Mouse (Mus musculus) CH12.LX (cell line): ENCODE measurements at regions not wholly inside any gene's neighbourhood (a gene's known extent, or its start where the extent isn't known, plus 50 kb on each side); places are given as distances from the start of the nearest gene placed in this dataset.

Experiments used
- DNase-seq: peaks from one replicate; pipeline ENCODE4 v3.0.0-alpha.2; 2013; ENCODE audit errors: extremely low read depth
- H3K27ac ChIP-seq: 2 replicates; pipeline ENCODE4 v1.5.1; 2012; ENCODE audit warnings: low read depth, mild to moderate bottlenecking, control low read depth, moderate library complexity; ENCODE audit not compliant: insufficient read depth
- H3K27me3 ChIP-seq: replicated peaks from 2 replicates; pipeline ENCODE3; 2012; ENCODE audit warnings: inconsistent platforms
- H3K36me3 ChIP-seq, 2 experiments: replicated peaks in 1 of 2; 2 replicates each; pipeline versions ENCODE3 to v1.6.1; 2012; ENCODE audit warnings: inconsistent platforms in 1 of 2, low read length in 1 of 2, mild to moderate bottlenecking in 1 of 2, mixed read lengths in 1 of 2, moderate library complexity in 1 of 2; ENCODE audit not compliant: control insufficient read depth in 1 of 2, insufficient read depth in 1 of 2
- H3K4me1 ChIP-seq, 2 experiments: 2 replicates each; pipeline ENCODE4 v1.6.1; 2012; ENCODE audit warnings: inconsistent platforms in 1 of 2, moderate library complexity in 1 of 2; ENCODE audit not compliant: insufficient read depth in 2 of 2, control insufficient read depth in 1 of 2
- H3K4me2 ChIP-seq: 2 replicates; pipeline ENCODE4 v1.6.1; 2012; ENCODE audit warnings: low read depth, mild to moderate bottlenecking, control low read depth; ENCODE audit not compliant: poor library complexity, insufficient read depth, severe bottlenecking
- H3K4me3 ChIP-seq, 3 experiments: fragments of 150-350 bp in 1 of 3; sonication (generic) in 1 of 3; replicated peaks in 1 of 3; 2 replicates each; pipeline versions ENCODE3 to v1.5.1; 2011 to 2012; ENCODE audit warnings: low read depth in 2 of 3, low read length in 2 of 3, mild to moderate bottlenecking in 2 of 3, moderate library complexity in 2 of 3, control low read depth in 1 of 3, improper control_type of control experiment in 1 of 3, inconsistent platforms in 1 of 3, mixed read lengths in 1 of 3; ENCODE audit not compliant: poor library complexity in 1 of 3
- H3K79me2 ChIP-seq: replicated peaks from 2 replicates; pipeline ENCODE4 v1.6.1; 2012; ENCODE audit warnings: mild to moderate bottlenecking, moderate library complexity; ENCODE audit not compliant: control insufficient read depth, poor library complexity, insufficient read depth, severe bottlenecking; ENCODE audit errors: extremely low read depth
- H3K9ac ChIP-seq: 2 replicates; pipeline ENCODE4 v1.6.1; 2012; ENCODE audit warnings: low read depth, mild to moderate bottlenecking, control low read depth, moderate library complexity; ENCODE audit not compliant: insufficient read depth
- H3K9me3 ChIP-seq: replicated peaks from 2 replicates; pipeline ENCODE3; 2012; ENCODE audit warnings: low read length, inconsistent platforms, mixed read lengths
- CHD2 ChIP-seq: IDR thresholded peaks from 2 replicates; pipeline ENCODE4 v1.6.1; 2011; ENCODE audit warnings: low read length, improper control_type of control experiment
- CTCF ChIP-seq, 2 experiments: IDR thresholded peaks in 1 of 2; conservative IDR thresholded peaks in 1 of 2; 2 replicates each; pipeline ENCODE4 v1.5.1; 2011 to 2012; ENCODE audit warnings: low read depth in 2 of 2, low read length in 2 of 2, improper control_type of control experiment in 1 of 2, inconsistent platforms in 1 of 2, mild to moderate bottlenecking in 1 of 2, moderate library complexity in 1 of 2
- E2F4 ChIP-seq: IDR thresholded peaks from 2 replicates; pipeline ENCODE4 v1.6.1; 2011; ENCODE audit warnings: low read depth, low read length, improper control_type of control experiment; ENCODE audit not compliant: insufficient replicate concordance
- EP300 ChIP-seq: IDR thresholded peaks from 2 replicates; pipeline ENCODE4 v1.6.1; 2011; ENCODE audit warnings: low read length, improper control_type of control experiment
- HCFC1 ChIP-seq: IDR thresholded peaks from 2 replicates; pipeline ENCODE4 v1.6.1; 2012; ENCODE audit warnings: low read depth, mild to moderate bottlenecking, inconsistent platforms, low read length, improper control_type of control experiment
- MAFK ChIP-seq: IDR thresholded peaks from 2 replicates; pipeline ENCODE4 v1.6.1; 2011; ENCODE audit warnings: low read length, improper control_type of control experiment; ENCODE audit not compliant: insufficient replicate concordance
- MAX ChIP-seq: IDR thresholded peaks from 2 replicates; pipeline ENCODE4 v1.6.1; 2011; ENCODE audit warnings: low read length, improper control_type of control experiment
- MEF2A ChIP-seq: IDR thresholded peaks from 2 replicates; pipeline ENCODE4 v1.6.1; 2014; ENCODE audit warnings: low read depth, mild to moderate bottlenecking, inconsistent platforms, low read length, improper control_type of control experiment, borderline replicate concordance
- MXI1 ChIP-seq: IDR thresholded peaks from 2 replicates; pipeline ENCODE4 v1.6.1; 2011; ENCODE audit warnings: mild to moderate bottlenecking, low read depth, low read length, improper control_type of control experiment
- NELFE ChIP-seq: IDR thresholded peaks from 2 replicates; pipeline ENCODE4 v1.6.1; 2011; ENCODE audit warnings: low read depth, low read length, improper control_type of control experiment
- PAX5 ChIP-seq: IDR thresholded peaks from 2 replicates; pipeline ENCODE4 v1.6.1; 2012; ENCODE audit warnings: low read length, inconsistent platforms, mixed read lengths
- POLR2A ChIP-seq: IDR thresholded peaks from 2 replicates; pipeline ENCODE4 v1.6.1; 2011; ENCODE audit warnings: low read depth, mild to moderate bottlenecking, improper control_type of control experiment, low read length
- POLR2AphosphoS2 ChIP-seq: IDR thresholded peaks from 2 replicates; pipeline ENCODE4 v1.6.1; 2011; ENCODE audit warnings: low read depth, low read length, improper control_type of control experiment
- RAD21 ChIP-seq: IDR thresholded peaks from 2 replicates; pipeline ENCODE4 v1.6.1; 2011; ENCODE audit warnings: low read depth, mild to moderate bottlenecking, low read length, improper control_type of control experiment, moderate library complexity
- SIN3A ChIP-seq: IDR thresholded peaks from 2 replicates; pipeline ENCODE4 v1.6.1; 2012; ENCODE audit warnings: low read length, improper control_type of control experiment, inconsistent platforms
- SMC3 ChIP-seq: IDR thresholded peaks from 2 replicates; pipeline ENCODE4 v1.6.1; 2011; ENCODE audit warnings: low read depth, low read length, improper control_type of control experiment
- UBTF ChIP-seq: IDR thresholded peaks from 2 replicates; pipeline ENCODE4 v1.6.1; 2012; ENCODE audit warnings: low read depth, mild to moderate bottlenecking, inconsistent platforms, low read length, improper control_type of control experiment, moderate library complexity
- USF1 ChIP-seq: IDR thresholded peaks from 2 replicates; pipeline ENCODE4 v1.6.1; 2014; ENCODE audit warnings: low read depth, mild to moderate bottlenecking, inconsistent platforms, low read length, improper control_type of control experiment
- ZC3H11A ChIP-seq: IDR thresholded peaks from 2 replicates; pipeline ENCODE4 v1.6.1; 2012; ENCODE audit warnings: low read depth, mild to moderate bottlenecking, inconsistent platforms, low read length, improper control_type of control experiment
- ZMIZ1 ChIP-seq: IDR thresholded peaks from 2 replicates; pipeline ENCODE4 v1.6.1; 2012; ENCODE audit warnings: low read depth, mild to moderate bottlenecking, inconsistent platforms, low read length, improper control_type of control experiment
- ZNF384 ChIP-seq: IDR thresholded peaks from 2 replicates; pipeline ENCODE4 v1.6.1; 2012; ENCODE audit warnings: low read depth, low read length, improper control_type of control experiment, inconsistent platforms
- dilution Hi-C: fragments of 300-500 bp; cut with MboI; formaldehyde crosslinking; loops from 2 replicates; pipeline ENCODE4 v1.14.3; 2020; ENCODE audit warnings: low sequenced_read_pairs; ENCODE audit not compliant: extremely low pct_unique_long_range_greater_than_20kb, extremely low pct_ligation_motif_present
- in situ Hi-C: fragments of 300-500 bp; cut with MboI; formaldehyde crosslinking; loops from 3 replicates; pipeline ENCODE4 v1.14.3; 2019; ENCODE audit warnings: low sequenced_read_pairs, low pct_ligation_motif_present, low pct_unique_long_range_greater_than_20kb, mixed read lengths

GRCm38 (mm10) chr12:7905329-7905728 is 72.1 kb upstream of the Apob start:
- no peaks in the 10 kb centered on the region for H3K27me3 ChIP-seq
- H3K36me3 ChIP-seq = no peaks in the 10 kb centered on the region
- H3K27ac ChIP-seq = no peak overlapping the region
- H3K4me2 ChIP-seq = no peak overlapping the region
- H3K79me2 ChIP-seq = no peaks in the 10 kb centered on the region
- no peak overlapping the region for H3K9ac ChIP-seq
- H3K4me3 ChIP-seq = no peak overlapping the region
- in situ Hi-C loops = no loop called here
- dilution Hi-C loops = no loop called here
- H3K9me3 ChIP-seq = no peaks in the 10 kb centered on the region
- TF ChIP-seq POLR2AphosphoS2 (no peak), SMC3 (peak; percentile 41; the same call in 1 of the 2 replicates), RAD21 (peak; percentile 14), PAX5 (no peak), CTCF (conservative IDR thresholded peaks at IDR 0.05 in 1 of 2, IDR thresholded peaks at IDR 0.05 in 1 of 2; ENCODE audit: low read depth in 2 of 2, low read length in 2 of 2) (peak in 1 of 2 experiments; percentile 50; a peak in 2 of 4 replicates)
- TF ChIP-seq, all 38 proteins: peak for 3
- peak; percentile 12 for DNase-seq
- no peaks in the 10 kb centered on the region for H3K4me1 ChIP-seq

GRCm38 (mm10) chr12:7906831-7907230 is 70.6 kb upstream of the Apob start:
- H3K4me2 ChIP-seq = no peak overlapping the region
- TF ChIP-seq SIN3A = no peak
- TF ChIP-seq MEF2A = no peak
- no peak for TF ChIP-seq NELFE
- TF ChIP-seq ZMIZ1 = no peak
- TF ChIP-seq EP300 = no peak
- no peak for TF ChIP-seq MAX
- H3K36me3 ChIP-seq = no peaks in the 10 kb centered on the region
- no peak overlapping the region for H3K4me3 ChIP-seq
- H3K27me3 ChIP-seq = no peaks in the 10 kb centered on the region
- dilution Hi-C loops = no loop called here
- no peak overlapping the region for H3K27ac ChIP-seq
- H3K9ac ChIP-seq = no peak overlapping the region
- no peaks in the 10 kb centered on the region for H3K9me3 ChIP-seq
- no peak for DNase-seq
- in situ Hi-C loops = no loop called here
- H3K79me2 ChIP-seq = no peaks in the 10 kb centered on the region
- no peaks in the 10 kb centered on the region for H3K4me1 ChIP-seq

- no peak overlapping the region for H3K9ac ChIP-seq
- TF ChIP-seq RAD21 (no peak), MAFK (no peak), UBTF (no peak), POLR2A (no peak), POLR2AphosphoS2 (no peak), USF1 (no peak), ZC3H11A (no peak), E2F4 (no peak), HCFC1 (no peak), MXI1 (no peak), CHD2 (no peak), EP300 (no peak), SMC3 (no peak), ZNF384 (no peak), PAX5 (no peak)
- TF ChIP-seq, all 38 proteins: peak for 0
- Histone ChIP-seq H3K79me2 (no peaks in the 10 kb centered on the region), H3K4me3 (no peak overlapping the region), H3K4me2 (no peak overlapping the region), H3K27ac (no peak overlapping the region), H3K9me3 (no peaks in the 10 kb centered on the region), H3K27me3 (no peaks in the 10 kb centered on the region), H3K4me1 (no peaks in the 10 kb centered on the region), H3K36me3 (no peaks in the 10 kb centered on the region)
- dilution Hi-C loops = no loop called here
- DNase-seq = no peak
- in situ Hi-C loops = no loop called here
These were observed 67.6 kb upstream of the Apob start for GRCm38 (mm10) chr12:7909746-7910360.
